Mouse (Mus musculus) heart, embryonic 14.5 days (tissue): ENCODE measurements around the gene Slc35e4. TPM values are rescaled to one million over a fixed set of nuclear protein-coding genes. Genes with fewer than 3 reads are reported as not detected.

Source experiments
- ATAC-seq: fragments of 200-750 bp; cut with Nextera tagmentation; 2 replicates; pipeline ENCODE4 v1.8.0; 2017; ENCODE audit warnings: low read depth, moderate TSS enrichment; ENCODE audit not compliant: insufficient number of reproducible peaks, insufficient read depth, low FRiP score
- H3K27ac ChIP-seq, 2 experiments: fragments of 200-500 bp in 1 of 2; fragments of 300-500 bp in 1 of 2; sonication (generic) in 1 of 2; replicated peaks in 1 of 2; 2 replicates each; pipeline ENCODE4 v1.5.1; 2012 to 2014; ENCODE audit warnings: low read depth in 2 of 2, low read length in 2 of 2, control low read depth in 1 of 2, mild to moderate bottlenecking in 1 of 2, mixed read lengths in 1 of 2; ENCODE audit not compliant: control insufficient read depth in 1 of 2, insufficient read depth in 1 of 2
- H3K27me3 ChIP-seq: fragments of 300-500 bp; sonication (generic); 2 replicates; pipeline ENCODE4 v1.6.1; 2014; ENCODE audit warnings: mild to moderate bottlenecking, low read length, control low read depth; ENCODE audit not compliant: control insufficient read depth, insufficient read depth
- H3K36me3 ChIP-seq: fragments of 300-500 bp; sonication (generic); 2 replicates; pipeline ENCODE4 v1.6.1; 2014; ENCODE audit warnings: mild to moderate bottlenecking, control low read depth, low read length, mixed read lengths; ENCODE audit not compliant: control insufficient read depth, insufficient read depth
- H3K4me1 ChIP-seq, 2 experiments: fragments of 200-500 bp in 1 of 2; fragments of 300-500 bp in 1 of 2; sonication (generic) in 1 of 2; 2 replicates each; pipeline ENCODE4 v1.6.1; 2012 to 2014; ENCODE audit warnings: low read length in 2 of 2, control low read depth in 1 of 2, mixed read lengths in 1 of 2; ENCODE audit not compliant: control insufficient read depth in 2 of 2, insufficient read depth in 2 of 2
- H3K4me2 ChIP-seq: fragments of 300-500 bp; sonication (generic); 2 replicates; pipeline ENCODE4 v1.6.1; 2014; ENCODE audit warnings: mild to moderate bottlenecking, low read length
- H3K4me3 ChIP-seq, 2 experiments: fragments of 200-500 bp in 1 of 2; fragments of 300-500 bp in 1 of 2; sonication (generic) in 1 of 2; 2 replicates each; pipeline ENCODE4 v1.5.1; 2012 to 2014; ENCODE audit warnings: low read length in 2 of 2, mild to moderate bottlenecking in 2 of 2, control low read depth in 1 of 2, low read depth in 1 of 2, moderate library complexity in 1 of 2; ENCODE audit not compliant: control insufficient read depth in 1 of 2, insufficient read depth in 1 of 2
- H3K9ac ChIP-seq: fragments of 300-500 bp; sonication (generic); 2 replicates; pipeline ENCODE4 v1.6.1; 2014; ENCODE audit warnings: mild to moderate bottlenecking, low read length
- H3K9me3 ChIP-seq: fragments of 300-500 bp; sonication (generic); 2 replicates; pipeline ENCODE4 v1.6.1; 2016; ENCODE audit warnings: low read length, control low read depth; ENCODE audit not compliant: control insufficient read depth
- WGBS: fragments of 180-500 bp; shearing (Covaris S2); extraction: QIAGEN DNeasy Blood & Tissue Kit; methylation state at CpG from one replicate; pipeline ENCODE4 v1.1.7; 2014; 5-methylcytosine and 5-hydroxymethylcytosine counted together
- polyA plus RNA-seq: library from polyadenylated mRNA; unstranded; fragments of >200 nt; fragmentation: Nextera tagmentation; extraction: Ambion mirVana; gene quantifications from 2 replicates; pipeline ENCODE4 v1.2.1, GENCODE M21; 2014

The Slc35e4 gene
- polyA plus RNA-seq, 1 experiment from 2014 or later, result 3.4 TPM

DNA sequence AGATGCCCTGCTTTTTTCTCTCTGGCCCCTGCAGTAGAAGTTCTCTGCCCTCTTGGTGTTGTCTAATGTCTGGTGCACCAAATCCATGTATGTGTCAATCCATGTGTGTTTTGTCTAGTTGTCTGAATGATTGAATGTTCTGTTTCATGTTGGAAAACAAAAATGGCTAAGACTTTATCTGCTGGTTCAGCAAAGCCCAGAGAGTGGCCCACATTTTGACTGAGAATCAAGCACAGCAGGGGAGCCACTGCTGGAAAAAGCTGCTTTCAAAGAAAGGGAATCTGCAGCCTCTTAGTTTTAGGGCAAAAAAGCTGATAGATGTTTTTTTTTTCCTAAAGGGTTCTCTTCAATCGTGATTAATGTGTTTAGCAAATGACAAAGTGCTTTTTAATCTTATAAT is 31.9 kb upstream of the Slc35e4 start:
- Histone ChIP-seq H3K4me2 (no peak overlapping the region), H3K4me1 (no peaks in the 10 kb centered on the region), H3K36me3 (no peaks in the 10 kb centered on the region), H3K27ac (no peak overlapping the region), H3K27me3 (no peaks in the 10 kb centered on the region), H3K9ac (no peak overlapping the region), H3K9me3 (no peaks in the 10 kb centered on the region), H3K4me3 (no peak overlapping the region)
- WGBS, result 31% methylated on average over 1 of the region's 1 CpGs
- ATAC-seq, result no peak

DNA sequence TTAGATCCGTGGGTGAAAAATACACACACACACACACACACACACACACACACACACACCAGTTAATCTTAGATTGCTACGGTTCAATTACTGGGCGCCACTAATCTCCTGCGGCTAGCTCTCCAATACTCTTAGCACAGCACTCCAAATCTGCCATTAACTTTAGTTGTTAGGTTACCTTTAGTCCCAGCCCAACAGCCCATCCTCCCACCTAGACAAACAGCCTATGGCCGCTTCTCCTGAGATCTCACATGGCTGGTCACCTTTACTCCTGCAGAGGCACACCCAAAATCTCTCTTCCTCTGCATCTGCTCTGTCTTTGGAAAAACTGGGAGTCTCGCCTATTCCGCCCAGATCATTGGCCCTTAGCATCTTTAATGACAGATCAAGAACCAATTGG is 26.9 kb upstream of the Slc35e4 start:
- Histone ChIP-seq H3K9ac (no peak overlapping the region), H3K4me1 (no peaks in the 10 kb centered on the region), H3K27me3 (no peaks in the 10 kb centered on the region), H3K4me3 (no peak overlapping the region), H3K4me2 (no peak overlapping the region), H3K36me3 (no peaks in the 10 kb centered on the region), H3K9me3 (no peaks in the 10 kb centered on the region), H3K27ac (no peak overlapping the region)
- 79% methylated on average over 7 of the region's 7 CpGs for WGBS
- ATAC-seq, result no peak

DNA sequence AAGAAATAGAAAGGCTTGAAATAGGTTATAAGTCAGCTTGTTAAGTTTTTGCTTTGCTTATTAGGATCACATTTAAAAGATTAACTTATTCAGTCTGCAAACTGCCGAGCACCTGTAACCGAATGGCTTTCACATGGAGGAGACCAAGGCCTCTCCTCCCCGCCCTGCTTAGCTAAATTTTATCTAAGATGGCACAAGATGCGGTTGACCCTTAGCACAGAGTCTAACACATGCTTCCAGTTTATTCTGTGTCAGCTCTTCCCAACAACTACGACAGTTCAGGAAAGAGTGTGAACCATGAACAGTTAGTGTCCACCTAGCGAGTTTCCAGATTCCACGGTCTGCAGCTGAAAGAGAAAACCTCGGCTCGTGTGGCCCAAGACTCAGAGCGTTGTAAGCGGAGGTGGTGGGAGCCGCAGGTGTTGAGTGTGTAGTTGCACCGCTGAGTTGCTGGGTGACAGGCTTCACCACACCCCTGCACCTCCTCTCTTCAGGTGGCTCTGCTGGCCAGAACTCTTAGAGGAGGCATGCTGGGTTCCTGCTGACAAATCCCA is 22.9 kb upstream of the Slc35e4 start:
- Histone ChIP-seq H3K4me1 (peaks cover 0 to 3% of the 10 kb centered on the region in 2 experiments; a peak in 3 of 4 replicates), H3K27me3 (no peaks in the 10 kb centered on the region), H3K9me3 (no peaks in the 10 kb centered on the region), H3K4me2 (no peak overlapping the region), H3K9ac (no peak overlapping the region), H3K36me3 (no peaks in the 10 kb centered on the region), H3K27ac (no peak overlapping the region), H3K4me3 (no peak overlapping the region)
- WGBS, result 68% methylated on average over 13 of the region's 13 CpGs
- ATAC-seq, result no peak

DNA sequence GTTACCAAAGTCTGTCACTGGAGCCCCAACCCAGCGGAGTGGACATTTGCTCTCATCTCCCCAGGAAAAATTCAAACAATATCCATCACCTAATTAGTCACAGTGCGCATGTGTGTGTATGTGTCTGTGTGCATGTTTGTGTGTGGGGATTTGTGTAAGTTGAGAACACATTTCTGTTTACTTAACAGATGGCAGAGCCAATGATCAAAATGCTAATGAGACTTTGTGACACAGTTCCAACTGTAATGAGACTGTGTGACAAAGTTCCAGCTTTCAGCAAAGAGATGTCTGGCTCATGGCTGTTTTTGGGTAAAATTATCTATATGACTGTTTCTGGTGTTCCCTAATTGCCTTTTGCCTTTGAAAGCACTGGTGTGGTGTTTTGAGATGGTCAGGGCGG is 21.9 kb upstream of the Slc35e4 start:
- 86% methylated on average over 3 of the region's 3 CpGs for WGBS
- Histone ChIP-seq H3K9ac (no peak overlapping the region), H3K27ac (no peak overlapping the region), H3K9me3 (no peaks in the 10 kb centered on the region), H3K27me3 (no peaks in the 10 kb centered on the region), H3K4me3 (no peak overlapping the region), H3K4me1 (peaks cover 3 to 10% of the 10 kb centered on the region in 2 experiments), H3K36me3 (no peaks in the 10 kb centered on the region), H3K4me2 (no peak overlapping the region)
- ATAC-seq, result no peak

DNA sequence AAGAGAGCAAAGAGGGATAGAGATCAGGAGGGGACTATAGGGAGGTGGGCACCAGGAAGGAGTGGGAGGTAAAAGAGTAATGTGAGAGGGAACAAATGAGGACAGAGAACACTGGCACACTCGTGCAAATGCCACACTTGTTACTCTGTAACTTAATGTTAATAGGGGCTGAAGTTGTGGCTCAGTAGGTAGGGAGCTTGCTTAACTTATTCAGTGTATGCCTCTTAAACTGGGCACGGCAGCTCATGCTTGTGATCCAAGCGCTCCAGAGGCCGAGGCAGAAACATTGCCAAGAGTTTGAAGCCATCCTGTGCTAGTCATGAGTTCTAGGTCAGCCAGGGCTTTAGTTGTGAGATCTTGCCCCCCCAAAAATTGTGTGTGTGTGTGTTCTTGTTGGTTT is 20.7 kb upstream of the Slc35e4 start:
- Histone ChIP-seq H3K27ac (no peak overlapping the region), H3K9ac (no peak overlapping the region), H3K36me3 (no peaks in the 10 kb centered on the region), H3K4me2 (no peak overlapping the region), H3K9me3 (no peaks in the 10 kb centered on the region), H3K27me3 (no peaks in the 10 kb centered on the region), H3K4me3 (no peak overlapping the region), H3K4me1 (peaks cover 6 to 14% of the 10 kb centered on the region in 2 experiments)
- 79% methylated on average over 4 of the region's 4 CpGs for WGBS
- ATAC-seq, result no peak

DNA sequence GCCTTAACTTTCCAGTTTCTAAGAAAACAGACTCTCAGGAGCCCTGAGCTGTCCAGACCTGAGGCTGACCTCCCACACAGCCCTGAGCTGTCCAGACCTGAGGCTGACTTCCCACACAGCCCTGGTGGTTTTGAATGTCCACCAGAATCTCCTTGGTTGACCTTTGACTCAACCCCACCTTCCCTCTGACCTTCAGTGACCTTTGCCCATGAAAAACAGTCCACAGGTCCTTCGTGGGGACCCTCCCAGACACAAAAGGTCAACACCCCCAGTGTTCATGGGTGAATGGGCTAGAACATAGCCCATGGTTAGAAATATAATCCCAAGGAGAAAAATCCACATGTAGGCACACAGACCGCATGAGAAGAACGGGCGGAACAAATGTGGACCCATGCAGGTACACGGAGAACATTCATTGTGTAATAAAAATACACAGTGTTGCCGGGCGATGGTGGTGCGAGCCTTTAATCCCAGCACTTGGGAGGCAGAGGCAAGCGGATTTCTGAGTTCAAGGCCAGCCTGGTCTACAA is 19.4 kb upstream of the Slc35e4 start:
- ATAC-seq, result no peak

DNA sequence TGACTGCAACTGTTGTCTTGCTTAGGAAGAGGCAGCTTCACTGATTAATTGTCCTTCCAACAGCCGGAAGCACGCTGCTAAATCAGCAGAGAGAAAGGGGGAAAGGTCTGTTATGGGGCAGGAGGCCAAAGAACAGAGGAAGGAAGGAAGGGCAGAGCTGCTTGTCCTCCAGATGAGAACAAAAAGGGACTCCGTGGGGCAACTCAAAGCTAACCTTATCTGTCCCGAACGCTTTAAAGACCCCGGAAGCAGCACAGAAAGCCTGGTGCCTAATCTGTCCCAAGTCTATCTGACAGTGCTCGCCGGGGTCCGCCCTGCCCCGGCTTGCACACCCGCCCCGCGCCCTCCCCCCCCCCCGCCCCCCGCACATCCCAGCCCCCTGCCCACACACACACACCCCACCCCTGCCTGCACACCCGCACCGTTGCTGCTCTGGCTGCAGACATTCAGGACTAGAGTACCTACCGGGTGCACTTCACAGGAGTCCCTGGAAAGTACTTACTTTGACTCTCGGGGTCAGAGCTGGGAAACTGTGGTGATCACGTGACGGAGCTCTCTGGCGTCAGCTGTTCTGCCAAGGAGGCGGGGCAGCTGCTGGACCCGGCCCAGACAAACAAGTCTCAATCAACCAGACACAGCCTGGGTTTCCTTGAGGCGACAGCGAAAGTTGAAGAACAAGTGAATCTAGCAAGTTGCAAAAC is 17.2 kb upstream of the Slc35e4 start, which contains the start of gene Tcn2:
Gene Tcn2, minus strand, starts transcription at position 649 of the 701 bp plus-strand sequence.
- Histone ChIP-seq H3K9ac (peak within 1 kb of the TSS; percentile 74), H3K9me3 (no peaks in the 10 kb centered on the region), H3K27me3 (no peaks in the 10 kb centered on the region), H3K4me3 (peak within 1 kb of the TSS; percentile 49 to 58), H3K36me3 (peaks cover 12% of the 10 kb centered on the region), H3K27ac (peak within 1 kb of the TSS in 1 of 2 experiments; percentile 52; a peak in 2 of 4 replicates), H3K4me1 (peaks cover 6 to 14% of the 10 kb centered on the region in 2 experiments), H3K4me2 (peak within 1 kb of the TSS; percentile 78)
- under 1% methylated on average over 21 of the region's 26 CpGs for WGBS
- ATAC-seq, result peak; percentile 81

More for the DNA sequence above, 19.4 kb upstream of the Slc35e4 start:
- no peaks in the 10 kb centered on the region for H3K9me3 ChIP-seq
- 89% methylated on average over 9 of the region's 9 CpGs for WGBS
- no peak overlapping the region for H3K9ac ChIP-seq
- H3K27me3 ChIP-seq, result no peaks in the 10 kb centered on the region
- no peak overlapping the region for H3K27ac ChIP-seq
- peaks cover 6 to 14% of the 10 kb centered on the region in 2 experiments for H3K4me1 ChIP-seq
- 0 out of 2 replicates have a peak, but pooled peaks cover 4% of the 10 kb centered on the region for H3K36me3 ChIP-seq
- no peak overlapping the region for H3K4me2 ChIP-seq
- no peak overlapping the region for H3K4me3 ChIP-seq
